Mouse (Mus musculus): Measurements from ENCODE around the gene Klk1b26. TPM values are rescaled to one million over a fixed set of nuclear protein-coding genes. Genes with fewer than 3 reads are reported as not detected.
"Not testable (repeated sequence)": the region's sequence is repeated elsewhere in the genome, so short reads cannot be mapped to it uniquely, and the experiment has no call there.

Gene Klk1b26
- not detected in 2 replicates for polyA plus RNA-seq (2016; fragmentation: Nextera tagmentation; extraction: Ambion mirVana)

- not testable (repeated sequence) for H3K9me3 ChIP-seq (replicated peaks); H3K4me2 ChIP-seq; H3K4me3 ChIP-seq; H3K4me1 ChIP-seq (replicated peaks); H3K36me3 ChIP-seq; H3K27ac ChIP-seq (ENCODE audit: poor library complexity, severe bottlenecking); H3K9ac ChIP-seq; ATAC-seq (ENCODE audit: insufficient number of reproducible peaks, low FRiP score); H3K27me3 ChIP-seq (replicated peaks)
These were observed at the start of gene Klk1b26 for GRCm38 (mm10) chr7:44011868-44012267. Klk1b26 (plus strand) TSS chr7:44012168.

DNA sequence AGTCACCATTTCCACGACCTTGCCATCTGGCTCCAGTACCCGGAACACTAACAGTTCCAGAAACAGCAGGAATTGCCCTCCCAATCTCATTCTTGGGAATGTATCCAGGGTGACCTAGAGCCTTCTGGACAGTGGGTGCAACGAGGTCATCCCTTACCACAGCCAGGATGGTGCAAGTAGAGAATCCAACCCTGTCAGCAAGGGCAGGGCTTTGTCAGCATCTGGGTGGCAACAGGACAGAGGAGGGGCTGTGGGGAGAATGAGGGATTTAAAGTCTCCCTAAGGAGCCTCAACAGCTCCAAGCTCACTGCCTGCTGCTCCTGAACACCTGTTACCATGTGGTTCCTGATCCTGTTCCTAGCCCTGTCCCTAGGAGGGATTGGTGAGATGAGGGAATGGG lies 45.5 kb upstream of the Klk1b26 start, which contains the start of gene Klk1b1:
Gene Klk1b1, plus strand, starts transcription at position 301 of the 400 bp plus-strand sequence.
- Histone ChIP-seq H3K9ac (no peak within 1 kb of the TSS), H3K27ac (ENCODE audit: poor library complexity, severe bottlenecking) (no peak within 1 kb of the TSS), H3K36me3 (no peaks in the 10 kb centered on the region), H3K27me3 (replicated peaks) (no peaks in the 10 kb centered on the region), H3K9me3 (replicated peaks) (no peaks in the 10 kb centered on the region), H3K4me3 (no peak within 1 kb of the TSS), H3K4me1 (replicated peaks) (no peaks in the 10 kb centered on the region), H3K4me2 (no peak within 1 kb of the TSS)
- no peak for ATAC-seq (ENCODE audit: insufficient number of reproducible peaks, low FRiP score)
- 61% methylated on average over 3 of the region's 3 CpGs for WGBS

DNA sequence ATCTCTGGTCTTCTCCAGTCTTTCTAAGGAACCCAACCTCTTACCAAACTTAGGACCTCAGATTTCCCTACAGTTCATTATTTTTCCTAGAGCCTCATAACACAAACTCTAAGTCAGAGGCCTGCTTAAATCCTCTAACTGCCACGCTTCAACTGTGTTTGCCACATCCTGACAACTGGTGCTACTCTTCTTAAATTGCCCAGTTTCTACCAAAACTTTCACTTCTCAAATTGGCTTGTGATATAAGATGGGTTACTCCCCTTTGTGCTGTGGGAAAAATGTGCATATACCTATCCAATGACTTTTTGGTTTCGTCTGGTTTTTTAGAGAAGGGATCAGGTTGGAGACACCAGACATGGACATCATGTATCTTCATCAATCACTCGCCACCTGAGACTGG lies 44.9 kb upstream of the Klk1b26 start:
- no peaks in the 10 kb centered on the region for H3K27me3 ChIP-seq (replicated peaks)
- no peak overlapping the region for H3K27ac ChIP-seq (ENCODE audit: poor library complexity, severe bottlenecking)
- no peaks in the 10 kb centered on the region for H3K9me3 ChIP-seq (replicated peaks)
- no peak overlapping the region for H3K9ac ChIP-seq
- H3K4me2 ChIP-seq: no peak overlapping the region
- no peaks in the 10 kb centered on the region for H3K4me1 ChIP-seq (replicated peaks)
- H3K4me3 ChIP-seq: no peak overlapping the region
- no peak for ATAC-seq (ENCODE audit: insufficient number of reproducible peaks, low FRiP score)
- WGBS: 72% methylated on average over 3 of the region's 3 CpGs
- no peaks in the 10 kb centered on the region for H3K36me3 ChIP-seq

DNA sequence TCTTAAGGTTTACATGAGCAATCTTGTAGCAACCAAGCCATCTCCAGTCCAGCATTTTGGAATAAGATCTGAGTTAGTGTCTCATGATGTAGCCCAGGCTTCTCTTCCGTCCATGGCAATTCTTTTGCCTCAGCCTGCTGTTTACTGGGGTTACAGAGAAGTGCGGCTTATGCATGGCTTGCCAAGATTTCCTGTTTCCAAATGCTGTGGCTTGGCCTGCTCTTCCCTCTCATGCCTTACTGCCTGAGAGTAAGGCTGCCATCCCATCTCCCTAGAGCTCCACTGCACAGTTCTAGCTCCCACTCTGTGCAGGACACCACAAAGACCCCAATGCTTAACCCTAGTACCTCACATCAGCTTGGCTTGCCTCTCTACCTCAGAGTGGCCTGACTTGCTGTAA lies 44.4 kb upstream of the Klk1b26 start:
- H3K27me3 ChIP-seq (replicated peaks): no peaks in the 10 kb centered on the region
- H3K4me2 ChIP-seq: no peak overlapping the region
- H3K9ac ChIP-seq: no peak overlapping the region
- H3K36me3 ChIP-seq: no peaks in the 10 kb centered on the region
- no peak overlapping the region for H3K4me3 ChIP-seq
- ATAC-seq (ENCODE audit: insufficient number of reproducible peaks, low FRiP score): no peak
- no peaks in the 10 kb centered on the region for H3K9me3 ChIP-seq (replicated peaks)
- H3K27ac ChIP-seq (ENCODE audit: poor library complexity, severe bottlenecking): no peak overlapping the region
- 77% methylated on average over 2 of the region's 2 CpGs for WGBS
- no peaks in the 10 kb centered on the region for H3K4me1 ChIP-seq (replicated peaks)

GRCm38 (mm10) chr7:43975761-43976160 lies 36.2 kb upstream of the Klk1b26 start, which contains the start of gene Klk1b9:
Klk1b9 (plus strand) TSS chr7:43976061.
- H3K36me3 ChIP-seq; H3K9ac ChIP-seq; H3K9me3 ChIP-seq (replicated peaks); H3K27ac ChIP-seq (ENCODE audit: poor library complexity, severe bottlenecking); H3K4me3 ChIP-seq; H3K4me2 ChIP-seq; H3K4me1 ChIP-seq (replicated peaks); ATAC-seq (ENCODE audit: insufficient number of reproducible peaks, low FRiP score); H3K27me3 ChIP-seq (replicated peaks): not testable (repeated sequence)
- 95% methylated on average over 1 of the region's 1 CpGs for WGBS

GRCm38 (mm10) chr7:43985657-43986056 lies 26.3 kb upstream of the Klk1b26 start:
- Histone ChIP-seq H3K27ac (ENCODE audit: poor library complexity, severe bottlenecking) (no peak overlapping the region), H3K36me3 (no peaks in the 10 kb centered on the region), H3K4me1 (replicated peaks) (no peaks in the 10 kb centered on the region), H3K9ac (no peak overlapping the region), H3K4me2 (no peak overlapping the region), H3K27me3 (replicated peaks) (no peaks in the 10 kb centered on the region; the same call in 1 of the 2 replicates), H3K4me3 (no peak overlapping the region), H3K9me3 (replicated peaks) (no peaks in the 10 kb centered on the region)
- ATAC-seq (ENCODE audit: insufficient number of reproducible peaks, low FRiP score): no peak

DNA sequence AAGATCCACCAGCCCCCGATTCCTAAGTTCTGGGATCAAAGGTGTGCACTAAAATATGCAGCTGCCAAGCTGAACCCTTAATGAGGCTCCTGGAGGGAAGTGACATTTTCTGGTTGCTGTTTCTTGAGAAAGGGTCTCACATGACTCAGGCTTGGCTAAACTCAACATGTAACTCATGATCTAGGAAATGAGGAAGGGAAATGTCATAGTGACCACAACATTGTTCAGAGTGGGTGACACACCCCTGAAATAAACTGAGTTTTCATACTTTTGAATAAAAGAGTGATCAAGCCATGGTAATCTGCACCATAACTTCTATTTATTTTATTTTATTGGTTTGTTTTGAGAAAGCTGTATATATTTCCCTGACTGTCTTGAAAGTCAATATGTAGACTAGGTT lies 17.1 kb upstream of the Klk1b26 start:
- not testable (repeated sequence) for H3K9ac ChIP-seq; H3K4me1 ChIP-seq (replicated peaks); H3K4me3 ChIP-seq; H3K27me3 ChIP-seq (replicated peaks); H3K4me2 ChIP-seq; ATAC-seq (ENCODE audit: insufficient number of reproducible peaks, low FRiP score); H3K9me3 ChIP-seq (replicated peaks); H3K27ac ChIP-seq (ENCODE audit: poor library complexity, severe bottlenecking); H3K36me3 ChIP-seq
- 79% methylated on average over 1 of the region's 1 CpGs for WGBS

GRCm38 (mm10) chr7:43995577-43995976 lies 16.4 kb upstream of the Klk1b26 start, which contains the start of gene Klk1b11:
Klk1b11 (plus strand) TSS chr7:43995877.
- H3K9me3 ChIP-seq (replicated peaks); H3K9ac ChIP-seq; ATAC-seq (ENCODE audit: insufficient number of reproducible peaks, low FRiP score); H3K4me3 ChIP-seq; H3K27me3 ChIP-seq (replicated peaks); H3K27ac ChIP-seq (ENCODE audit: poor library complexity, severe bottlenecking); H3K4me1 ChIP-seq (replicated peaks); H3K36me3 ChIP-seq; H3K4me2 ChIP-seq: not testable (repeated sequence)
- WGBS: 66% methylated on average over 4 of the region's 4 CpGs

DNA sequence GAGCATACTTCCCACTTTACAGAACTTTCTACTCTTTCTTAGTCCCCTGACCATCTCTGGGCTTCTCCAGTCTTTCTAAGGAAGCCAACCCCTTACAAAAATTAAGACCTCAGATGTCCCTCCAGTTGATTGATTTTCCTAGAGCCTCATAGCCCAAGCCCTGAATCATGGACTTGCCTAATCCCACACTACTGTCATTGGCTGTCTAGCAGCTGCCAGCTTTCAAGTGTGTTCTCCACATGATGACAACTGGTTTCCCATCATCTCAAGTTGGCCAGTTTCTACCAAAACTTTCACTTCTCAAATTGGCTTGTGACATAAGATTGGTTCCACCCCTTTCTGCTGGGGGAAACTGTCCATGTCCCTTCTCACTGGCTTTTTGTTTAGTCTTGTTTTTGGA lies 7.1 kb upstream of the Klk1b26 start:
- Histone ChIP-seq H3K27me3 (replicated peaks) (no peaks in the 10 kb centered on the region), H3K9me3 (replicated peaks) (no peaks in the 10 kb centered on the region), H3K36me3 (no peaks in the 10 kb centered on the region), H3K4me3 (no peak overlapping the region), H3K27ac (ENCODE audit: poor library complexity, severe bottlenecking) (no peak overlapping the region), H3K4me1 (replicated peaks) (no peaks in the 10 kb centered on the region), H3K9ac (no peak overlapping the region), H3K4me2 (no peak overlapping the region)
- ATAC-seq (ENCODE audit: insufficient number of reproducible peaks, low FRiP score): no peak

DNA sequence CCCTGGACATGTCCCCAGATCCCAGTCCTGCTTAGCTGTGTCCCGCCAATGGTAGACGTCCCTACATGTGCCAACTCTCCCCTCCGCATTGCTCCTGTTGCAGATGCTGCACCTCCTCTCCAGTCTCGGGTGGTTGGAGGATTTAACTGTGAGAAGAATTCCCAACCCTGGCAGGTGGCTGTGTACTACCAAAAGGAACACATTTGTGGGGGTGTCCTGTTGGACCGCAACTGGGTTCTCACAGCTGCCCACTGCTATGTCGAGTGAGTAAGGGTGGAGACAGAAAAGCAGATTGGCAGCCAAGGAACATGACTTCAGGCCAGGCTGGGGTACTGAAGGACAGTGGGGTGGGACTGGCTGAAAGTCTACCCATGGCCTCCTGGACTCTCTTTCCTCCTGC lies 2.7 kb downstream of the Klk1b26 start:
- H3K36me3 ChIP-seq; H3K9me3 ChIP-seq (replicated peaks); ATAC-seq (ENCODE audit: insufficient number of reproducible peaks, low FRiP score); H3K4me3 ChIP-seq; H3K9ac ChIP-seq; H3K4me1 ChIP-seq (replicated peaks); H3K27ac ChIP-seq (ENCODE audit: poor library complexity, severe bottlenecking); H3K4me2 ChIP-seq; H3K27me3 ChIP-seq (replicated peaks): not testable (repeated sequence)
- WGBS: 72% methylated on average over 6 of the region's 6 CpGs

DNA sequence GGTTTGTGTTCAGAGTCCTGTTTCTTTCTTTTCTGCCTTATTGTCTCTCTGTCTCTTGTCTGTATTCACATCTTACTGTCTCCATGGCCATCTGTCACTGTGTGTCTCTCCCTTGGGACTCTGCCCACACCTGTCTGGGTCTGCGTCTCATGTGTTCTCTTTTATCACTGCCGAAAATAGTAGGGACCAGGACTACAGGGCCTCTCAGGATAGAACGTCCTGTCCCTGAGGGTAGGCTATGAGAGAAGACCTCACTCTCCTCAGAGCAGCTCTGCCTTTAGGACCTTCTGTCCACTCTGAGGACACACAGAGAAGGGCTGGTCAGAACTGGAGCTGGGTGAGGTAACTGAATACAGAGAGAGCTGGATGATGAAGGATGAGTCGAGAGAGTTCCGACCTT lies 3.1 kb downstream of the Klk1b26 start:
- H3K36me3 ChIP-seq: no peaks in the 10 kb centered on the region
- WGBS: 82% methylated on average over 5 of the region's 5 CpGs
- H3K27me3 ChIP-seq (replicated peaks): no peaks in the 10 kb centered on the region
- ATAC-seq (ENCODE audit: insufficient number of reproducible peaks, low FRiP score): no peak
- no peak overlapping the region for H3K27ac ChIP-seq (ENCODE audit: poor library complexity, severe bottlenecking)
- no peak overlapping the region for H3K4me3 ChIP-seq
- H3K4me2 ChIP-seq: no peak overlapping the region
- H3K9ac ChIP-seq: no peak overlapping the region
- H3K4me1 ChIP-seq (replicated peaks): no peaks in the 10 kb centered on the region
- no peaks in the 10 kb centered on the region for H3K9me3 ChIP-seq (replicated peaks)

DNA sequence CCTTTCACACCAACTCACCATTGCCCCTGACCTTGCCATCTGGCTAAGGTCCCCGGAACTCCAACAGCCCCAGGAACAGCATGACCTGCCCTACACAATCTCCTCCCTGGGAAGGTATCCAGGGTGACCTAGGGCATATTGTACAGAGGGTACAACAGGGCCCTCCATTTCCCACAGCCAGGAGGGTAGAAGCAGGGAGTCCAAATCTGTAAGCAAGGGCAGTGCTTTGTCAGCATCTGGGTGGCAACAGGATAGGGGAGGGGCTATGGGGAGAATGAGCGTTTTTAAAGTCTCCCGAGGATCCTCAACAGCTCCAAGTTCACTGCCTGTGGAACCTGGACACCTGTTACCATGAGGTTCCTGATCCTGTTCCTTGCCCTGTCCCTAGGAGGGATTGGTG lies 40.0 kb downstream of the Klk1b26 start, which contains the start of gene Klk1b27:
Gene Klk1b27, plus strand, starts transcription at position 301 of the 400 bp plus-strand sequence.
- WGBS: 58% methylated on average over 3 of the region's 3 CpGs
- ATAC-seq (ENCODE audit: insufficient number of reproducible peaks, low FRiP score): not testable (repeated sequence)

More for the DNA sequence above, 40.0 kb downstream of the Klk1b26 start, which contains the start of gene Klk1b27:
- H3K27me3 ChIP-seq (replicated peaks); H3K9ac ChIP-seq; H3K27ac ChIP-seq (ENCODE audit: poor library complexity, severe bottlenecking); H3K4me1 ChIP-seq (replicated peaks); H3K4me2 ChIP-seq; H3K9me3 ChIP-seq (replicated peaks); H3K36me3 ChIP-seq; H3K4me3 ChIP-seq: not testable (repeated sequence)

All from heart, embryonic 12.5 days (tissue).